Mouse (Mus musculus) heart, embryonic 14.5 days (tissue): ENCODE results near the gene Gm37419. TPM values are rescaled to one million over a fixed set of nuclear protein-coding genes. Genes with fewer than 3 reads are reported as not detected.

Experiments
- ATAC-seq: fragments of 200-750 bp; cut with Nextera tagmentation; 2 replicates; pipeline ENCODE4 v1.8.0; 2017; ENCODE audit warnings: low read depth, moderate TSS enrichment; ENCODE audit not compliant: insufficient number of reproducible peaks, insufficient read depth, low FRiP score
- H3K27ac ChIP-seq, 2 experiments: fragments of 200-500 bp in 1 of 2; fragments of 300-500 bp in 1 of 2; sonication (generic) in 1 of 2; replicated peaks in 1 of 2; 2 replicates each; pipeline ENCODE4 v1.5.1; 2012 to 2014; ENCODE audit warnings: low read depth in 2 of 2, low read length in 2 of 2, control low read depth in 1 of 2, mild to moderate bottlenecking in 1 of 2, mixed read lengths in 1 of 2; ENCODE audit not compliant: control insufficient read depth in 1 of 2, insufficient read depth in 1 of 2
- H3K27me3 ChIP-seq: fragments of 300-500 bp; sonication (generic); 2 replicates; pipeline ENCODE4 v1.6.1; 2014; ENCODE audit warnings: mild to moderate bottlenecking, low read length, control low read depth; ENCODE audit not compliant: control insufficient read depth, insufficient read depth
- H3K36me3 ChIP-seq: fragments of 300-500 bp; sonication (generic); 2 replicates; pipeline ENCODE4 v1.6.1; 2014; ENCODE audit warnings: mild to moderate bottlenecking, control low read depth, low read length, mixed read lengths; ENCODE audit not compliant: control insufficient read depth, insufficient read depth
- H3K4me1 ChIP-seq, 2 experiments: fragments of 200-500 bp in 1 of 2; fragments of 300-500 bp in 1 of 2; sonication (generic) in 1 of 2; 2 replicates each; pipeline ENCODE4 v1.6.1; 2012 to 2014; ENCODE audit warnings: low read length in 2 of 2, control low read depth in 1 of 2, mixed read lengths in 1 of 2; ENCODE audit not compliant: control insufficient read depth in 2 of 2, insufficient read depth in 2 of 2
- H3K4me2 ChIP-seq: fragments of 300-500 bp; sonication (generic); 2 replicates; pipeline ENCODE4 v1.6.1; 2014; ENCODE audit warnings: mild to moderate bottlenecking, low read length
- H3K4me3 ChIP-seq, 2 experiments: fragments of 200-500 bp in 1 of 2; fragments of 300-500 bp in 1 of 2; sonication (generic) in 1 of 2; 2 replicates each; pipeline ENCODE4 v1.5.1; 2012 to 2014; ENCODE audit warnings: low read length in 2 of 2, mild to moderate bottlenecking in 2 of 2, control low read depth in 1 of 2, low read depth in 1 of 2, moderate library complexity in 1 of 2; ENCODE audit not compliant: control insufficient read depth in 1 of 2, insufficient read depth in 1 of 2
- H3K9ac ChIP-seq: fragments of 300-500 bp; sonication (generic); 2 replicates; pipeline ENCODE4 v1.6.1; 2014; ENCODE audit warnings: mild to moderate bottlenecking, low read length
- H3K9me3 ChIP-seq: fragments of 300-500 bp; sonication (generic); 2 replicates; pipeline ENCODE4 v1.6.1; 2016; ENCODE audit warnings: low read length, control low read depth; ENCODE audit not compliant: control insufficient read depth
- WGBS: fragments of 180-500 bp; shearing (Covaris S2); extraction: QIAGEN DNeasy Blood & Tissue Kit; methylation state at CpG from one replicate; pipeline ENCODE4 v1.1.7; 2014; 5-methylcytosine and 5-hydroxymethylcytosine counted together
- polyA plus RNA-seq: library from polyadenylated mRNA; unstranded; fragments of >200 nt; fragmentation: Nextera tagmentation; extraction: Ambion mirVana; gene quantifications from 2 replicates; pipeline ENCODE4 v1.2.1, GENCODE M21; 2014

Gm37419 gene
- polyA plus RNA-seq, 1 experiment from 2014 or later, result not detected

- Histone ChIP-seq H3K36me3 (no peaks in the 10 kb centered on the region), H3K4me2 (peak overlapping the region; percentile 99), H3K27me3 (no peaks in the 10 kb centered on the region), H3K27ac (no peak overlapping the region), H3K4me1 (peaks cover 13 to 42% of the 10 kb centered on the region in 2 experiments), H3K9me3 (no peaks in the 10 kb centered on the region), H3K9ac (no peak overlapping the region), H3K4me3 (peak overlapping the region in 1 of 2 experiments; percentile 53; a peak in 2 of 4 replicates)
- WGBS, result 8% methylated on average over 6 of the region's 6 CpGs
- ATAC-seq, result no peak
These were observed 2.8 kb upstream of the Gm37419 start for GRCm38 (mm10) chr16:23985467-23985861.

DNA sequence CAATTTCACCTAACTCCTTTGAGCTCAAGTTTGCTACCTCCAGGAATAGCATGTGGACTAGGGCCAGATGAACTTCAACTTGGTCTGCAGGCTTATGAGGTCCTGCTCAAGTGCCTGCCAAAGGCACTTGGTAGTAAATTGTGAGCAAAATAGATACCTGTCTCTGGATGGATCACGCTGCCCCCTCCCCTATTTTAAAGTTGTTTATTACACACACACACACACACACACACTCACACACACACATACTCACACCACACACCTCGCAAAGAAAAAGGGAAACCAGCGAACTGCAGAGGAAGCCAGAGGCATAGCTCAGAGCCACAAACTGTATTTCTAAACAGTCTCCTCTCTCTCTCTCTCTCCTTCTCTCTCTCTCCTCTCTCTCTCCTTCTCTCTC lies 2.1 kb upstream of the Gm37419 start:
- peak overlapping the region; percentile 8 to 43; a peak in 1 of 4 replicates for H3K27ac ChIP-seq
- H3K4me2 ChIP-seq, result peak overlapping the region; percentile 99
- no peaks in the 10 kb centered on the region for H3K36me3 ChIP-seq
- WGBS, result 4% methylated on average over 3 of the region's 3 CpGs
- no peak for ATAC-seq
- peak overlapping the region in 1 of 2 experiments; percentile 87; a peak in 2 of 4 replicates for H3K4me3 ChIP-seq
- H3K27me3 ChIP-seq, result no peaks in the 10 kb centered on the region
- H3K9ac ChIP-seq, result peak overlapping the region; percentile 95
- H3K9me3 ChIP-seq, result no peaks in the 10 kb centered on the region
- peaks cover 8 to 40% of the 10 kb centered on the region in 2 experiments for H3K4me1 ChIP-seq

GRCm38 (mm10) chr16:23986871-23987270 lies 1.4 kb upstream of the Gm37419 start:
- H3K27ac ChIP-seq, result peak overlapping the region in 1 of 2 experiments; percentile 99; a peak in 1 of 4 replicates
- no peaks in the 10 kb centered on the region for H3K9me3 ChIP-seq
- peak overlapping the region; percentile 83 to 87 for H3K4me3 ChIP-seq
- no peak for ATAC-seq
- H3K4me1 ChIP-seq, result peaks cover 9 to 38% of the 10 kb centered on the region in 2 experiments
- H3K27me3 ChIP-seq, result no peaks in the 10 kb centered on the region
- H3K36me3 ChIP-seq, result no peaks in the 10 kb centered on the region
- H3K9ac ChIP-seq, result peak overlapping the region; percentile 95
- H3K4me2 ChIP-seq, result peak overlapping the region; percentile 99
- 2% methylated on average over 17 of the region's 17 CpGs for WGBS

GRCm38 (mm10) chr16:23987341-23988156 lies 733 bp upstream of the Gm37419 start:
- under 1% methylated on average over 61 of the region's 64 CpGs for WGBS
- ATAC-seq, result no peak
- no peaks in the 10 kb centered on the region for H3K9me3 ChIP-seq
- peak overlapping the region; percentile 99 for H3K27ac ChIP-seq
- peak overlapping the region; percentile 95 for H3K9ac ChIP-seq
- H3K36me3 ChIP-seq, result no peaks in the 10 kb centered on the region
- H3K4me1 ChIP-seq, result peaks cover 7 to 38% of the 10 kb centered on the region in 2 experiments
- H3K4me3 ChIP-seq, result peak overlapping the region; percentile 83 to 87
- H3K27me3 ChIP-seq, result no peaks in the 10 kb centered on the region
- H3K4me2 ChIP-seq, result peak overlapping the region; percentile 99

GRCm38 (mm10) chr16:23988157-23988465 lies 171 bp upstream of the Gm37419 start:
- Histone ChIP-seq H3K4me1 (peaks cover 7 to 39% of the 10 kb centered on the region in 2 experiments), H3K27ac (peak overlapping the region; percentile 99)
- WGBS, result 1% methylated on average over 13 of the region's 13 CpGs

GRCm38 (mm10) chr16:23989209-23990160 lies 1.2 kb downstream of the Gm37419 start:
- Histone ChIP-seq H3K4me2 (peak overlapping the region; percentile 99), H3K9me3 (no peaks in the 10 kb centered on the region), H3K4me3 (peak overlapping the region; percentile 83 to 87), H3K4me1 (peaks cover 9 to 35% of the 10 kb centered on the region in 2 experiments), H3K36me3 (no peaks in the 10 kb centered on the region), H3K27me3 (no peaks in the 10 kb centered on the region), H3K9ac (peak overlapping the region; percentile 95), H3K27ac (peak overlapping the region; percentile 99)
- WGBS, result 5% methylated on average over 25 of the region's 25 CpGs
- ATAC-seq, result no peak

More at GRCm38 (mm10) chr16:23988157-23988465, 171 bp upstream of the Gm37419 start:
- peak overlapping the region; percentile 95 for H3K9ac ChIP-seq
- no peak for ATAC-seq
- no peaks in the 10 kb centered on the region for H3K36me3 ChIP-seq
- no peaks in the 10 kb centered on the region for H3K9me3 ChIP-seq
- peak overlapping the region; percentile 83 to 87 for H3K4me3 ChIP-seq
- H3K27me3 ChIP-seq, result no peaks in the 10 kb centered on the region
- peak overlapping the region; percentile 99 for H3K4me2 ChIP-seq

GRCm38 (mm10) chr16:23990161-23990970 lies 2.1 kb downstream of the Gm37419 start:
- 50% methylated on average over 11 of the region's 11 CpGs for WGBS
- H3K27ac ChIP-seq, result peak overlapping the region; percentile 28 to 99; a peak in 3 of 4 replicates

More at GRCm38 (mm10) chr16:23990161-23990970, 2.1 kb downstream of the Gm37419 start:
- H3K4me2 ChIP-seq, result peak overlapping the region; percentile 99
- no peaks in the 10 kb centered on the region for H3K9me3 ChIP-seq
- H3K27me3 ChIP-seq, result no peaks in the 10 kb centered on the region
- peaks cover 9 to 32% of the 10 kb centered on the region in 2 experiments for H3K4me1 ChIP-seq
- ATAC-seq, result no peak
- no peaks in the 10 kb centered on the region for H3K36me3 ChIP-seq
- peak overlapping the region; percentile 83 to 87 for H3K4me3 ChIP-seq
- H3K9ac ChIP-seq, result peak overlapping the region; percentile 95
